Mouse (Mus musculus): ENCODE data around the gene Esrrg.

DNA sequence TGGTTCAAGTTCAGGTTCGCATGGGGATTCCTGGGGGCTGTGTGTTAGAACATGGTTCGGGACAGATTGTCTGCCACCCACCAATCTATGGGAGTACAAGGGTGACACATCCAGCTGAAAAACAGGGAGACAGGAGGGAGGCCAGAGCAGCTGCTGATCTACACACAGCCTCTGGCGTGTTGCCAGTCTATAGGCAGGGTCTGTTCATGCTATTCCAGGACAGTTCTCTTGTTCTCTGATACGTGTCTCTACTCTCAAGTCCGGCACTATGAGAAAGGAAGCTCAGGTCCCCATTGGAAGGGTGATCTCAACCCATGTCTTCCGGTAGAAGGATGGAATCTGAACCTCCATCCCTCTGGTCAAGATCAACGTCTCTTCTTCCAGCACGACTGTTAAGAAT lies 21.8 kb downstream of the Esrrg start:
- TF ChIP-seq GATA1 (IDR thresholded peaks at IDR 0.05; ENCODE audit: low read length) = no peak
- TF ChIP-seq TAL1 (IDR thresholded peaks at IDR 0.05; ENCODE audit: low read length) = no peak
